Mouse (Mus musculus): ENCODE data around the gene Ano6.

Gene Ano6

DNA sequence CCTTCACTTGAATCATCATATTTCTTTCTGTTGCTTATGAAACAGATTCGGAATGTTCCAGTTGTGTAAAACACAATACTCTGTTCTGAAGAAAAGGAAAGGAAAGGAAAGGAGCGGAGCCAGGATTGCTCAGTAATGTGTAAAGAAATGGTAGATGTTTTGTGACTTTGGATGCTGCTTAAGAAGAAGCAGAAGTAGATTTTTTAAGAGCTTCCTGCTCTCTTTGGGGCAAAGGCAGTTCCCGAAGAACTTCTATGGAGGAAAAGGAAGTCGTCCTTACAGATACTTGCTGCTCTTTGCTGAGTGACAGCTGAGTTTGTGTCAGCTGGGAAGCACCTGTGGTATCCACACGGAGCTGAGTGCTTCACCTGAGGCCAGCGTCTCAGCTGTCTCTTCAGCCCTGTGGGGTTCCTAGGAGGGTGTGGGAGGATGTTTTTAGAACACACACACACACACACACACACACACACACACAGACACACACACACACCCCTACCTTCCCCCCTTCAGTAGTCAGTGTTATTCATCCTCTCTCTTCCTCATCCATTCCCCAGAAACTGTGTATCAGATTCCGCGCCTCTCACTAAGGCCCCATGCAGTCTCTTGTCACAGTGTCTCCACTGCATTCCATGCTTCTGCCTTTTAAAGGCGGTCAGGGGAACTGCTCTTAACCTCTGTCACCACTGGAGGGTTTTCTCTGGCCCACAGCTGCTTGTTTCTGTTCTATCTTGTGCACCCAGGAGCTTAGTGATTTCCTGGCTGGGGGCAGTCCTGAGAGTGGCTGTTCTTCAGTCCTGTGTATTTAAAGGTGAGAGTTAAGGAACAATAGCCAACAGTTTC, 6.7 kb downstream of the Ano6 start:
- no peak for DNase-seq

DNA sequence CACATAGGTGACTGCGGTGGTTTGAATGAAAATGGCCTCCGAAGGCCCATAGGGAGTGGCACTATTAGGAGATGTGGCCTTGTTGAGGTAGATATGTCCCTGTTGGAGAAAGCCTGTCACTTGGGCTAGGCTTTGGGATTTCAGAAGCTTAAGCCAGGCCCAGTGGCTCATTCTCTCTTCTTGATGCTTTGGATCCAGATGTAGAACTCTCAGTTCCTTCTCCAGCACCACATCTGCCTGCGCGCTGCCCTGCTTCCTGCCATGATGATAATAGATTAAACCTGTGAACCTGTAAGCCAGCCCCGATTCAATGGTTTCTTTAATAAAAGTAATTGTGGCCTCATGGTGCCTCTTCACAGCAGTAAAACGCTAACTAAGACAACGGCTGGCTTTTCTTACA, 7.6 kb downstream of the Ano6 start:
- no peak for DNase-seq

- no peak for DNase-seq
Observed at GRCm38 (mm10) chr15:95799632-95800031, 9.0 kb downstream of the Ano6 start.

GRCm38 (mm10) chr15:95800051-95800450, 9.4 kb downstream of the Ano6 start:
- DNase-seq: no peak

DNA sequence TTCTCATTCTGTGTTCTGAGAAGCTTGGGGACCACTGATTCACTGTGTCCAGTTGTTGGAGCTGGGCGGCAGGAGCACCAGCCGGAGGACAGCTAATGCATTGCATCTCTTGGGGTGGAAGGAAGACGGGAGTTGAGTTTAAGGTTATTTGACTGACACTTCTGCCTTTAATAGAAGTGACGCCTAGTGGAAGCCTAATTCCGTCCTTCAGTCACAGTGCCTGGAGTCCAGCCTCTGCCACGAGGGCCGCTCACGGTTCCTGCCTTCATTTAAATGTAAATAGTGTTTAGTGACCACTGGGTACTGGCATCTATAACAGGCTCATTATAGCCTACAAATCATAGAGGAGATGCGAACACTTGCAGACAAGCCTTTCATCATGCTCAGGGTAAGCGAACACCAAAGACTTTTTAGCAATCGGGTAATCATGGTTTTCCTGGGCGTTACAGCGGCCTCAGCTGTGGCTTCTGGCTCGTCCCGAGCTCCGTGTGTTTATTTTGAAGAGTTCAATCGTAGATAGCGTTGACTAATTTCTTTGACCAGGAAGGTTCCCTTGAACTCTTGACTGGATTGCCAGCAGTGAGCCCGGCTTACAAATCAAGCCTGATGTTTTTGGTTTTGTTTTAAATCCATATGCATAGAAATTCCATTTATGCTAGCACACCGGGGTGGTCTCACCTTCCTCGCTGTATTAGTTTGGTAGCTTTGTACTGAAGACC, 10.8 kb downstream of the Ano6 start:
- DNase-seq: no peak

GRCm38 (mm10) chr15:95802140-95802539, 11.5 kb downstream of the Ano6 start:
- no peak for DNase-seq

- DNase-seq: no peak
Observed at GRCm38 (mm10) chr15:95802762-95803161, 12.1 kb downstream of the Ano6 start.

- DNase-seq: no peak
Observed at GRCm38 (mm10) chr15:95803484-95803883, 12.8 kb downstream of the Ano6 start.

DNA sequence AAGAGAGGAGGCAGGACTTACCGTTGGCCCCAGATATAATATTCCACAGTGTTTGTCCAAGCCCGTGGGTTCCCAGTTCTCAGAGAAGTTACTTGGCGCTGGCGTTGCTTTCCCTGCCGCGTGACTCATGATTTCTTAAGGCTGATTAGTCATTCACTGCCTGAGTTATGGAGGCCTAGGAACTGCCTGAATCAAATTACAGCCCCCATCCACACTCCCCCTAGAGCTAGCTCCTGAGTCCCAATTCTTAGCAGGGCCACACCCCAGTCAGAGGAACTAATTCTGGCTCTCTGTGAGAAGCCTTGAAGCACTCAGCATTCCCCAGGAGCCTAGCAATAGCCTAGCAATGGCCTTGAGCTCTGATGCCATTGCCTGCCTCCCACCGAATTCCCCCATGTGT, 13.6 kb downstream of the Ano6 start:
- no peak for DNase-seq

DNA sequence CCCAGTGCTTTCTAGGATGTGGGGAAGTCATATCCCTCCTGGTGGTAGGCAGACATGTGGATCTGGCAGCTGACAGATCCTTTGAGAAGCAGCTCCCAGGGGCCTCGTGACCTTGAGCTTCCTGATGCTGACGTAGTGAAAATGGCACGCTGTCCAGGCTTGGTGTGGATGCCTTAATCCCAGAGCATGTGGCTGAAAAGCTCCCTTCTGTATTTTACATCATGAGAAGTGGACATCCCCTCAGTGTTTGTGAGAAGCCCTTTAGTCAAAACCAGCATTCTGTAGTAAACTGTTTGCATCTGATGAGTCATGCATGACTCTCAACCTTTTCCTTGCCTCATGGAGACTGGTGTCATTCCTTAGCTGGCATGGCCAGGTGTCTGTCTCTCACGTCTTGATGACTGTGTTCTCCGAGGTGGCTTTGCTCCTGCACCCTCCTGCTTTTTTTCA, 14.4 kb downstream of the Ano6 start:
- DNase-seq: no peak

DNA sequence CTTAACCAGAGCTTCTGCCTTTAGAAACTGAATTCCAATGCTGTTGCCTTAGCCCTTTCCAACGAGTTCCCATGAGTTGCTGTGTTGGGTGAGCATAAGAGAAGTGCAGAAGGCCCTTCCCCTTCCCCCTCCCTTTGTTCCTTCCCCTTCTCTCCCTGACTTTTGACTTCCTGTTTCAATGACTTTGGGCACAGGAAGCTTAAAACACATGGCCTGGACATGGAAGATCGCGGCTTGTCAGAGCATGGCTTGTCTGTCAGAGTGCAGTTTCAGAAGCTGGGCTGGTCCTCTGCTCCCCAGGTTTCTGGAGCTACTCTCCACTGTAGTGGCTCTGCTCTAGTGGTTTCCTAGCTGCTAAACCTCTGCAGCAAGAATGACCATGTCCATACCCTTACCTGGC, 17.3 kb downstream of the Ano6 start:
- DNase-seq: no peak

DNA sequence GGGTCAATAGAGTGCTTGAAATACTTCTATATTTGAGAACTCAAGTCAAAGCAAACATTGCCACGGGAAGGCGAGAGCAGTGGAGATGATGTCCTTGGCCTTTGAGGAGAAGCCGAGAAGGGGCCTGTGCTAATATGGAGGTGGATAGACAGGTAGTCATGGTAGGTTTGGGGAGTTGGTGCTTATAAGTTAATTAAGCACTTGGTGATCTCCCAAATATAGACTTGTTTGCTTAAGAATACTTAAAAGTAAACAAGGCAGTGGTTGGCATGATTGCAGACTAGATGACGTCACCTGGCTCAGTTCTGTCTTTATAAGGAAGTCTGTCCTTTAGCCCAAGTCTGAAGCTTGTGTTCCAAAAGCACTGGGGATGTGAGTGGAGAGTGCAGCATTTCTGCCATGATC, 19.7 kb downstream of the Ano6 start:
- DNase-seq: no peak

DNA sequence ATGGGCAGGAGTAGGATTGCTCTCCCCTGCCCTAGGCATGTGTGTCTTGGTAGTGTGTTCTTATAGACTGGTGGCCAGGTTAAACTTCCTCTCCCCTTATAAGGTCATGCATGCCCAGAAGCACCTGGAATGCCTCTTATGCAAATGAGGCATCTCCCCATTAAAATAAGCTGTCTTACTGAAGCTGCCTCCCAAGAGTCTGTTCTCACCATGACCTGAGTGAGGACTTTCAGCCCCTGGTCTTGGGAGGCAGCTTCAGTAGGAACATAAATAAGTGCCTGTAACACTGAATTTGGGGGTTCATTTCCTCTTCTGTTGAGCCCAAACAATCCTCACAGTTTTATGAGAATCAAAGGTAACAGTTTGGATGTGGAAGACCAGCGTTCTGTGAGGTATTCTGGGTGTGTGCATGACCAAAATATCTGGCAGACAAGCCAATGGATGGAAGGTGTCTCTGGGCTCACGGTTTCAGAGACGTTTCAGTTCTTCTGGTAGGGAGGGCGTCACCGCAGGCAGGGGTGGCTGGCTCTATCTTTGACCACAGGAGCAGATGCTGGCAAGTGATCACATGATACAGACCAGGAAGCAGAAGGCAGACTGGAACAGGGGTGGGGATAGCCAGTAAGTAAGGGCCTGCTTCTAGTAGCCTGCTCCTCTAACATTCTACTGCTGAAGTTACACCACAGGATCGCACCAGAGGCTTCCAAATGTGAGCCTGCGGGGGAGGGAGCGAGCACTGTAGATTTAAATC, 22.4 kb downstream of the Ano6 start:
- no peak for DNase-seq

GRCm38 (mm10) chr15:95817501-95817900, 26.9 kb downstream of the Ano6 start:
- DNase-seq: no peak

- DNase-seq: no peak
Observed at GRCm38 (mm10) chr15:95819249-95820035, 28.8 kb downstream of the Ano6 start.

GRCm38 (mm10) chr15:95820142-95820541, 29.5 kb downstream of the Ano6 start:
- DNase-seq: peak; percentile 13

DNA sequence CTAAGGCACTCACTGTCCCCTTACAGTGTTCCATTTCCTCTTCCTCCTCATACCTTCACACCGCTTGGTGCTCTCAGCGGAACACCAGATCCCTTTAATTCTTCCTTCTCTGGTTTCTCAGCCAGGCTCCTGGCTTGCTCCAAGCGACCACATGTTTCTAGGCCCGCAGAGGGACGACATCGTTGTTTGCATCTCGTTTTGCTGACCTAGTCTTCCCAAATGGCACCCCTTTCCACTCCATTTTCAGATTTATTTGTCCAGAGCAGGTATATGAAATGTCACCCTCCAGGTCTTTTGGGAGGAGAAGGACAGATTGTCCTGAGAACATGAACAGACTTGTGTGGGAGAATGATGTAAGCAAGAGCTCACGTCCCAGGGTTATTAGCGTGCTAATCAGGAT, 30.0 kb downstream of the Ano6 start:
- no peak for DNase-seq

GRCm38 (mm10) chr15:95822099-95822498, 31.5 kb downstream of the Ano6 start:
- no peak for DNase-seq

GRCm38 (mm10) chr15:95823383-95824306, 33.0 kb downstream of the Ano6 start:
- DNase-seq: no peak

- DNase-seq: no peak
Observed at GRCm38 (mm10) chr15:95826516-95826915, 35.9 kb downstream of the Ano6 start.

GRCm38 (mm10) chr15:95827465-95827971, 36.9 kb downstream of the Ano6 start:
- no peak for DNase-seq
